Mouse (Mus musculus) C2C12 (cell line): ENCODE measurements around the gene Lrp8.

ENCODE experiments used
- CTCF ChIP-seq: IDR thresholded peaks from one replicate; pipeline ENCODE4 v1.5.1; 2011; ENCODE audit not compliant: control insufficient read depth, insufficient read depth, insufficient read length
- USF1 ChIP-seq: IDR thresholded peaks from one replicate; pipeline ENCODE4 v1.6.1; 2011; ENCODE audit warnings: low read depth, mild to moderate bottlenecking, control low read depth, moderate library complexity

DNA sequence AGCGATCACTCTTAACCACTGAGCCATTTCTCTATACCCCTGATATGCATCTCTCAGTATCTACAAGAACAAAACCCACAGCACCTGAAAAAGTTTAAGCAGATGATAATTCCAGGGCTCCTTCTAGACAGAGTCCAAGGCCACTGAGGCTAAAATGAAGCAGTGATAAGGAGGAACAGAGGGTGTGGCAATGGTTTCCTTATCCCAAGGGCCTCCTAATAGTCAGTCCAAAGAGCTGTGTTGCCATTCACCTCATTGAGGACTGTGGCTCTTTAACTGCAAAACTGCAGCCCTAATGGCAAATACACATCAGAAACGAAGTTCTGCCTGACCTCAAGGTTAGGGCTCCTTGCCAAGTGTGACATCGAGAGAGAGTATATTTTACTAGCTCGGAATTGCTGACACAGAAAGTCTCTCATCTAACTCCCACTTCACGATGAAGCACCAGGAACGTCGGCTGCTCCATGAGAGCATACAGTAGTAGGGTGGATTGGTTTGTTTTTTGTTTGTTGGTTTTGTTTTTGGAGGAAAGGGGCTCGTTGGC, 119.2 kb downstream of the Lrp8 start:
- TF ChIP-seq CTCF (no peak), USF1 (no peak)
